Mouse (Mus musculus) lung, adult 2 months (tissue): ENCODE data around the gene Asz1. TPM values are rescaled to one million over a fixed set of nuclear protein-coding genes. Genes with fewer than 3 reads are reported as not detected.

Experiments
- DNase-seq: peaks from one replicate; pipeline ENCODE4 v3.0.0; 2022
- H3K4me1 ChIP-seq: fragments of 200-500 bp; 2 replicates; pipeline ENCODE4 v1.6.1; 2011; ENCODE audit warnings: low read length; ENCODE audit not compliant: control insufficient read depth, insufficient read depth
- H3K4me3 ChIP-seq: fragments of 200-500 bp; replicated peaks from 2 replicates; pipeline ENCODE3; 2011; ENCODE audit warnings: low read depth, mild to moderate bottlenecking, control low read depth, low read length; ENCODE audit errors: extremely low read depth
- CTCF ChIP-seq: fragments of 200-500 bp; IDR thresholded peaks from 2 replicates; pipeline ENCODE4 v1.5.1; 2011; ENCODE audit warnings: mild to moderate bottlenecking, low read length, control low read depth; ENCODE audit not compliant: insufficient read depth
- POLR2A ChIP-seq: fragments of 200-500 bp; IDR thresholded peaks from 2 replicates; pipeline ENCODE4 v1.6.1; 2011; ENCODE audit warnings: low read depth, mild to moderate bottlenecking, control low read depth, low read length, borderline replicate concordance; ENCODE audit errors: extremely low read depth
- WGBS: fragments of 180-500 bp; shearing (Covaris S2); methylation state at CpG from one replicate; pipeline ENCODE4 v1.1.7; 2018; 5-methylcytosine and 5-hydroxymethylcytosine counted together
- polyA plus RNA-seq: library from polyadenylated mRNA; depleted of rRNA; stranded (reverse); fragments of >200 nt; gene quantifications from 2 replicates; pipeline ENCODE4 v1.2.3, GENCODE M21; 2012; rRNA removed

Asz1 gene
- not detected in 2 replicates for polyA plus RNA-seq

- Histone ChIP-seq H3K4me1 (no peaks in the 10 kb centered on the region), H3K4me3 (no peak within 1 kb of the TSS)
- DNase-seq: no peak
- no peak for TF ChIP-seq POLR2A
- 93% methylated on average over 22 of the region's 22 CpGs for WGBS
These were observed at the start of gene Asz1 for GRCm38 (mm10) chr6:18108934-18109333. Gene Asz1 (minus strand): TSS chr6:18109061.

GRCm38 (mm10) chr6:18153031-18153430 is 44.2 kb upstream of the Asz1 start:
- no peak for DNase-seq
- 63% methylated on average over 4 of the region's 4 CpGs for WGBS
- H3K4me3 ChIP-seq: no peak overlapping the region

GRCm38 (mm10) chr6:18135246-18135645 is 26.4 kb upstream of the Asz1 start:
- 10% methylated on average over 1 of the region's 1 CpGs for WGBS
- TF ChIP-seq POLR2A (no peak), CTCF (no peak)
- DNase-seq: no peak
- Histone ChIP-seq H3K4me3 (no peak overlapping the region), H3K4me1 (no peaks in the 10 kb centered on the region)

More at GRCm38 (mm10) chr6:18153031-18153430, 44.2 kb upstream of the Asz1 start:
- no peak for TF ChIP-seq CTCF
- TF ChIP-seq POLR2A: no peak
- H3K4me1 ChIP-seq: no peaks in the 10 kb centered on the region; the same call in 1 of the 2 replicates

GRCm38 (mm10) chr6:18128059-18128458 is 19.2 kb upstream of the Asz1 start:
- Histone ChIP-seq H3K4me1 (no peaks in the 10 kb centered on the region), H3K4me3 (no peak overlapping the region)
- WGBS: 36% methylated on average over 4 of the region's 4 CpGs
- no peak for DNase-seq
- TF ChIP-seq CTCF (no peak), POLR2A (no peak)

- TF ChIP-seq POLR2A (no peak), CTCF (no peak)
- WGBS: 70% methylated on average over 2 of the region's 2 CpGs
- Histone ChIP-seq H3K4me3 (no peak overlapping the region), H3K4me1 (no peaks in the 10 kb centered on the region)
- DNase-seq: no peak
These were observed 18.5 kb upstream of the Asz1 start for GRCm38 (mm10) chr6:18127206-18127983.

- no peak for DNase-seq
- WGBS: 68% methylated on average over 1 of the region's 1 CpGs
- TF ChIP-seq CTCF (no peak), POLR2A (no peak)
- no peaks in the 10 kb centered on the region for H3K4me1 ChIP-seq
- no peak overlapping the region for H3K4me3 ChIP-seq
These were observed 12.0 kb downstream of the Asz1 start for GRCm38 (mm10) chr6:18096861-18097260.

GRCm38 (mm10) chr6:18089098-18089497 is 19.8 kb downstream of the Asz1 start:
- 77% methylated on average over 5 of the region's 5 CpGs for WGBS
- no peaks in the 10 kb centered on the region for H3K4me1 ChIP-seq
- no peak for DNase-seq
- TF ChIP-seq CTCF (no peak), POLR2A (no peak)
- H3K4me3 ChIP-seq: no peak overlapping the region

GRCm38 (mm10) chr6:18087160-18087804 is 21.6 kb downstream of the Asz1 start:
- no peak for DNase-seq
- WGBS: 64% methylated on average over 5 of the region's 5 CpGs
- H3K4me1 ChIP-seq: no peaks in the 10 kb centered on the region
- H3K4me3 ChIP-seq: no peak overlapping the region
- no peak for TF ChIP-seq CTCF
- no peak for TF ChIP-seq POLR2A

- no peaks in the 10 kb centered on the region for H3K4me1 ChIP-seq
- WGBS: 14% methylated on average over 1 of the region's 1 CpGs
- no peak for TF ChIP-seq POLR2A
- no peak for TF ChIP-seq CTCF
- H3K4me3 ChIP-seq: no peak overlapping the region
- no peak for DNase-seq
These were observed 30.2 kb downstream of the Asz1 start for GRCm38 (mm10) chr6:18078615-18079014.

- no peak for DNase-seq
- Histone ChIP-seq H3K4me1 (no peaks in the 10 kb centered on the region), H3K4me3 (no peak overlapping the region)
- 58% methylated on average over 7 of the region's 7 CpGs for WGBS
- no peak for TF ChIP-seq CTCF
- TF ChIP-seq POLR2A: no peak
These were observed 31.9 kb downstream of the Asz1 start for GRCm38 (mm10) chr6:18076986-18077385.

GRCm38 (mm10) chr6:18076577-18076976 is 32.3 kb downstream of the Asz1 start:
- Histone ChIP-seq H3K4me3 (no peak overlapping the region), H3K4me1 (no peaks in the 10 kb centered on the region)
- TF ChIP-seq POLR2A: no peak
- no peak for TF ChIP-seq CTCF
- WGBS: 16% methylated on average over 5 of the region's 5 CpGs
- no peak for DNase-seq
